Mouse (Mus musculus): Measurements from ENCODE around the gene Ppfibp2. TPM values are rescaled to one million over a fixed set of nuclear protein-coding genes. Genes with fewer than 3 reads are reported as not detected.

Ppfibp2 gene
- not detected in 2 replicates for polyA plus RNA-seq (2012)

GRCm38 (mm10) chr7:107594857-107595402 is at the start of gene Ppfibp2:
Gene Ppfibp2, plus strand, starts transcription at chr7:107595207.
- no peak for TF ChIP-seq GATA1 (IDR thresholded peaks at IDR 0.05; ENCODE audit: low read length)

- no peak for TF ChIP-seq GATA1 (IDR thresholded peaks at IDR 0.05; ENCODE audit: low read length)
Measured at GRCm38 (mm10) chr7:107547872-107548271, 47.1 kb upstream of the Ppfibp2 start.

- TF ChIP-seq GATA1 (IDR thresholded peaks at IDR 0.05; ENCODE audit: low read length) = no peak
Measured at GRCm38 (mm10) chr7:107553461-107553860, 41.5 kb upstream of the Ppfibp2 start.

- no peak for TF ChIP-seq GATA1 (IDR thresholded peaks at IDR 0.05; ENCODE audit: low read length)
Measured at GRCm38 (mm10) chr7:107555906-107556305, 39.1 kb upstream of the Ppfibp2 start.

- TF ChIP-seq GATA1 (IDR thresholded peaks at IDR 0.05; ENCODE audit: low read length) = no peak
Measured at GRCm38 (mm10) chr7:107560675-107561074, 34.3 kb upstream of the Ppfibp2 start.

GRCm38 (mm10) chr7:107561584-107561983 is 33.4 kb upstream of the Ppfibp2 start:
- no peak for TF ChIP-seq GATA1 (IDR thresholded peaks at IDR 0.05; ENCODE audit: low read length)

GRCm38 (mm10) chr7:107563727-107564126 is 31.3 kb upstream of the Ppfibp2 start:
- no peak for TF ChIP-seq GATA1 (IDR thresholded peaks at IDR 0.05; ENCODE audit: low read length)

- no peak for TF ChIP-seq GATA1 (IDR thresholded peaks at IDR 0.05; ENCODE audit: low read length)
Measured at GRCm38 (mm10) chr7:107567261-107567671, 27.7 kb upstream of the Ppfibp2 start, which contains the start of gene Olfml1. Gene Olfml1, plus strand, starts transcription at chr7:107567446.

GRCm38 (mm10) chr7:107567674-107568073 is 27.3 kb upstream of the Ppfibp2 start:
- no peak for TF ChIP-seq GATA1 (IDR thresholded peaks at IDR 0.05; ENCODE audit: low read length)

- TF ChIP-seq GATA1 (IDR thresholded peaks at IDR 0.05; ENCODE audit: low read length) = no peak
Measured at GRCm38 (mm10) chr7:107568971-107569370, 26.0 kb upstream of the Ppfibp2 start.

GRCm38 (mm10) chr7:107573856-107574255 is 21.2 kb upstream of the Ppfibp2 start:
- no peak for TF ChIP-seq GATA1 (IDR thresholded peaks at IDR 0.05; ENCODE audit: low read length)

- no peak for TF ChIP-seq GATA1 (IDR thresholded peaks at IDR 0.05; ENCODE audit: low read length)
Measured at GRCm38 (mm10) chr7:107574276-107574675, 20.7 kb upstream of the Ppfibp2 start.

GRCm38 (mm10) chr7:107592641-107593040 is 2.4 kb upstream of the Ppfibp2 start:
- no peak for TF ChIP-seq GATA1 (IDR thresholded peaks at IDR 0.05; ENCODE audit: low read length)

- no peak for TF ChIP-seq GATA1 (IDR thresholded peaks at IDR 0.05; ENCODE audit: low read length)
Measured at GRCm38 (mm10) chr7:107593904-107594303, 1.1 kb upstream of the Ppfibp2 start.

- TF ChIP-seq GATA1 (IDR thresholded peaks at IDR 0.05; ENCODE audit: low read length) = no peak
Measured at GRCm38 (mm10) chr7:107594325-107594856, 616 bp upstream of the Ppfibp2 start.

- no peak for TF ChIP-seq GATA1 (IDR thresholded peaks at IDR 0.05; ENCODE audit: low read length)
Measured at GRCm38 (mm10) chr7:107595426-107595825, 419 bp downstream of the Ppfibp2 start.

GRCm38 (mm10) chr7:107596753-107597152 is 1.7 kb downstream of the Ppfibp2 start:
- no peak for TF ChIP-seq GATA1 (IDR thresholded peaks at IDR 0.05; ENCODE audit: low read length)
